Mouse (Mus musculus): ENCODE measurements around the gene Actr1a. TPM values are rescaled to one million over a fixed set of nuclear protein-coding genes. Genes with fewer than 3 reads are reported as not detected.

Actr1a gene
- total RNA-seq, 2 experiments from 2014 or later = 88.4 to 97.0 TPM

GRCm38 (mm10) chr19:46330696-46331095 is 64.9 kb downstream of the Actr1a start:
- intact Hi-C loops (cut with DNase I) = no loop called here
- DNase-seq = no peak

DNA sequence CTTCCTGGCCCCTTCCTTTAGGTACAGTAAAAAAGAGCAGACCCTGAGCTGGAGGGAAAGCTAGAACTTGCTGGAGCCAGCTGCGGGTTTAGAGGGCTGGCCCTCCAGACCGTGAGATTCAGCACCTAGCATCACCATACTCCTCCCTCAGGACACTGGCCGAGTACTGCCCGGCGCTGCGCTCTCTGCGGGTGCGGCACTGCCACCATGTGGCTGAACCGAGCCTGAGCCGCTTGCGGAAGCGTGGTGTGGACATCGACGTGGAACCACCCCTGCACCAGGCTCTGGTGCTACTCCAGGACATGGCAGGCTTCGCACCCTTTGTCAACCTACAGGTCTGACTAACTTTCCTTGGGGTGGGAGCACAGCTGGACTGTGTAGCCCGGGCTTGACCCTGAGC is 65.6 kb downstream of the Actr1a start:
- peak; percentile 82 to 83 for DNase-seq
- intact Hi-C loops (cut with DNase I) = loop anchor here (2.0 kb wide), 1 partner anchor 251 kb away; no protein-coding TSS in a partner anchor

GRCm38 (mm10) chr19:46329031-46329641 is 66.4 kb downstream of the Actr1a start:
- no peak for DNase-seq

GRCm38 (mm10) chr19:46328081-46329030 is 67.2 kb downstream of the Actr1a start, which contains the start of gene Fbxl15:
Gene Fbxl15 (plus strand): TSS chr19:46328184.
- intact Hi-C loops (cut with DNase I) = loop anchor here (1.0 to 2.0 kb wide), 2 partner anchors 24 to 250 kb away; partner anchors contain the start of gene Nfkb2
- peak; percentile 90 to 97 for DNase-seq

More at GRCm38 (mm10) chr19:46329031-46329641, 66.4 kb downstream of the Actr1a start:
- intact Hi-C loops (cut with DNase I) = loop anchor here (2.0 kb wide), 1 partner anchor 250 kb away; no protein-coding TSS in a partner anchor

- DNase-seq = no peak
- intact Hi-C loops (cut with DNase I) = loop anchor here (1.0 to 2.0 kb wide), 2 partner anchors 23 to 249 kb away; partner anchors contain the start of gene Nfkb2
Measured at GRCm38 (mm10) chr19:46327531-46328064, 68.0 kb downstream of the Actr1a start.

Small RNA genes within 50 kb of the gene (microRNA-seq; reads per million reads assigned to microRNA genes)
- 0 reads per million in 2 experiments for gene Mir146b (ENCODE audit: borderline number of aligned reads in 2 of 2)

Other genes starting within 250 kb of the Actr1a start
- gene Pitx3, start 247.4 kb downstream of the Actr1a start, total RNA-seq (2021) = under 1 TPM; 0.58 to 0.62 TPM
- gene Gbf1, start 243.2 kb downstream of the Actr1a start, total RNA-seq (2021) = 10 to 100 TPM; 43.2 to 50.4 TPM
- 10 to 100 TPM; 16.6 to 22.8 TPM for gene Nfkb2, start 91.4 kb downstream of the Actr1a start, total RNA-seq (2021)
- gene Psd, start 68.6 kb downstream of the Actr1a start, total RNA-seq (2021) = 1 to 10 TPM in 1 of 2 experiments, under 1 TPM in 1; 0.57 to 1.3 TPM
- 1 to 10 TPM; 4.2 to 4.4 TPM for gene Fbxl15, start 67.6 kb downstream of the Actr1a start, total RNA-seq (2021)
- gene Cuedc2, start 57.0 kb downstream of the Actr1a start, total RNA-seq (2021) = 10 to 100 TPM; 87.2 to 94.6 TPM
- 1 to 10 TPM; 2.4 to 2.5 TPM for gene Mfsd13a, start 54.6 kb downstream of the Actr1a start, total RNA-seq (2021)
- under 1 TPM; 0.33 to 0.50 TPM for gene 2310034G01Rik, start 45.4 kb downstream of the Actr1a start, total RNA-seq (2021)
- 10 to 100 TPM; 10.8 to 12.7 TPM for gene Sufu, start 1.1 kb upstream of the Actr1a start, total RNA-seq (2021)
- 10 to 100 TPM; 38.7 to 40.0 TPM for gene Trim8, start 106.0 kb upstream of the Actr1a start, total RNA-seq (2021)
- gene Arl3, start 177.4 kb upstream of the Actr1a start, total RNA-seq (2021) = 10 to 100 TPM; 38.5 to 40.4 TPM
- gene Sfxn2, start 177.6 kb upstream of the Actr1a start, total RNA-seq (2021) = 1 to 10 TPM; 3.1 to 3.5 TPM
- gene Wbp1l, start 203.3 kb upstream of the Actr1a start, total RNA-seq (2021) = 10 to 100 TPM; 51.2 to 59.1 TPM